Mouse (Mus musculus) heart, embryonic 12.5 days (tissue): ENCODE results near the gene Trib3. TPM values are rescaled to one million over a fixed set of nuclear protein-coding genes. Genes with fewer than 3 reads are reported as not detected.
"Not testable (repeated sequence)": the region's sequence is repeated elsewhere in the genome, so short reads cannot be mapped to it uniquely, and the experiment has no call there.

Experiments
- ATAC-seq: fragments of 200-750 bp; cut with Nextera tagmentation; 2 replicates; pipeline ENCODE4 v1.8.0; 2017; ENCODE audit warnings: moderate TSS enrichment, moderate library complexity; ENCODE audit not compliant: insufficient number of reproducible peaks, low FRiP score
- H3K27ac ChIP-seq: fragments of 300-500 bp; sonication (generic); 2 replicates; pipeline ENCODE4 v1.5.1; 2016; ENCODE audit warnings: mild to moderate bottlenecking, moderate library complexity; ENCODE audit not compliant: poor library complexity, severe bottlenecking
- H3K27me3 ChIP-seq: fragments of 300-500 bp; sonication (generic); replicated peaks from 2 replicates; pipeline ENCODE4 v1.6.1; 2016; ENCODE audit warnings: mild to moderate bottlenecking, moderate library complexity
- H3K36me3 ChIP-seq: fragments of 300-500 bp; sonication (generic); 2 replicates; pipeline ENCODE4 v1.6.1; 2016; ENCODE audit warnings: mild to moderate bottlenecking, moderate library complexity
- H3K4me1 ChIP-seq: fragments of 300-500 bp; sonication (generic); replicated peaks from 2 replicates; pipeline ENCODE4 v1.6.1; 2016; ENCODE audit warnings: mild to moderate bottlenecking
- H3K4me2 ChIP-seq: fragments of 300-500 bp; sonication (generic); 2 replicates; pipeline ENCODE4 v1.6.1; 2016; ENCODE audit warnings: mild to moderate bottlenecking, moderate library complexity
- H3K4me3 ChIP-seq: fragments of 300-500 bp; sonication (generic); 2 replicates; pipeline ENCODE4 v1.5.1; 2016; ENCODE audit warnings: mild to moderate bottlenecking
- H3K9ac ChIP-seq: fragments of 300-500 bp; sonication (generic); 2 replicates; pipeline ENCODE4 v1.6.1; 2016; ENCODE audit warnings: mild to moderate bottlenecking, moderate library complexity
- H3K9me3 ChIP-seq: fragments of 300-500 bp; sonication (generic); replicated peaks from 2 replicates; pipeline ENCODE4 v1.6.1; 2016; ENCODE audit warnings: mild to moderate bottlenecking, moderate library complexity
- WGBS: fragments of 180-500 bp; shearing (Covaris S2); methylation state at CpG from one replicate; pipeline ENCODE4 v1.1.7; 2016; 5-methylcytosine and 5-hydroxymethylcytosine counted together
- polyA plus RNA-seq: library from polyadenylated mRNA; unstranded; fragments of >200 nt; fragmentation: Nextera tagmentation; extraction: Ambion mirVana; gene quantifications from 2 replicates; pipeline ENCODE4 v1.2.1, GENCODE M21; 2016

The Trib3 gene
- polyA plus RNA-seq, 1 experiment from 2014 or later = 10.1 TPM

- Histone ChIP-seq H3K4me3 (no peak overlapping the region), H3K27ac (no peak overlapping the region), H3K9ac (no peak overlapping the region), H3K4me2 (no peak overlapping the region), H3K4me1 (no peaks in the 10 kb centered on the region), H3K36me3 (peaks cover 98% of the 10 kb centered on the region), H3K9me3 (no peaks in the 10 kb centered on the region), H3K27me3 (no peaks in the 10 kb centered on the region)
- no peak for ATAC-seq
- 74% methylated on average over 7 of the region's 7 CpGs for WGBS
Measured at GRCm38 (mm10) chr2:152312996-152313395, 30.8 kb downstream of the Trib3 start.

GRCm38 (mm10) chr2:152307186-152307585 lies 36.6 kb downstream of the Trib3 start:
- Histone ChIP-seq H3K27ac (no peak overlapping the region), H3K36me3 (peaks cover 95% of the 10 kb centered on the region), H3K9ac (no peak overlapping the region), H3K27me3 (no peaks in the 10 kb centered on the region), H3K9me3 (no peaks in the 10 kb centered on the region), H3K4me3 (no peak overlapping the region), H3K4me2 (no peak overlapping the region), H3K4me1 (peaks cover 4% of the 10 kb centered on the region; the same call in 1 of the 2 replicates)
- 95% methylated on average over 3 of the region's 3 CpGs for WGBS
- ATAC-seq = no peak

- Histone ChIP-seq H3K27me3 (no peaks in the 10 kb centered on the region), H3K4me1 (peaks cover 4% of the 10 kb centered on the region; the same call in 1 of the 2 replicates), H3K4me2 (no peak overlapping the region), H3K4me3 (no peak overlapping the region), H3K9ac (no peak overlapping the region), H3K36me3 (peaks cover 83% of the 10 kb centered on the region), H3K9me3 (no peaks in the 10 kb centered on the region), H3K27ac (no peak overlapping the region)
- 93% methylated on average over 6 of the region's 6 CpGs for WGBS
- no peak for ATAC-seq
Measured at GRCm38 (mm10) chr2:152305480-152305879, 38.4 kb downstream of the Trib3 start.

GRCm38 (mm10) chr2:152303781-152304180 lies 40.1 kb downstream of the Trib3 start:
- no peak overlapping the region for H3K9ac ChIP-seq
- no peak overlapping the region for H3K27ac ChIP-seq
- 64% methylated on average over 5 of the region's 5 CpGs for WGBS
- no peak overlapping the region for H3K4me2 ChIP-seq
- no peak overlapping the region for H3K4me3 ChIP-seq
- no peaks in the 10 kb centered on the region for H3K9me3 ChIP-seq
- peaks cover 4% of the 10 kb centered on the region; the same call in 1 of the 2 replicates for H3K4me1 ChIP-seq
- no peak for ATAC-seq
- no peaks in the 10 kb centered on the region for H3K27me3 ChIP-seq
- H3K36me3 ChIP-seq = peaks cover 66% of the 10 kb centered on the region

GRCm38 (mm10) chr2:152302862-152303261 lies 41.0 kb downstream of the Trib3 start:
- no peak overlapping the region for H3K4me2 ChIP-seq
- H3K9ac ChIP-seq = no peak overlapping the region
- peaks cover 11% of the 10 kb centered on the region for H3K4me1 ChIP-seq
- H3K36me3 ChIP-seq = peaks cover 57% of the 10 kb centered on the region
- 71% methylated on average over 2 of the region's 2 CpGs for WGBS
- no peaks in the 10 kb centered on the region for H3K27me3 ChIP-seq
- ATAC-seq = no peak
- no peak overlapping the region for H3K4me3 ChIP-seq
- no peaks in the 10 kb centered on the region for H3K9me3 ChIP-seq
- H3K27ac ChIP-seq = no peak overlapping the region

GRCm38 (mm10) chr2:152294541-152294940 lies 49.3 kb downstream of the Trib3 start:
- H3K36me3 ChIP-seq = no peaks in the 10 kb centered on the region
- H3K4me3 ChIP-seq = peak overlapping the region; percentile 79
- H3K27me3 ChIP-seq = no peaks in the 10 kb centered on the region
- no peaks in the 10 kb centered on the region for H3K9me3 ChIP-seq
- WGBS = 34% methylated on average over 5 of the region's 5 CpGs
- peak overlapping the region; percentile 78 for H3K4me2 ChIP-seq
- H3K27ac ChIP-seq = no peak overlapping the region
- ATAC-seq = no peak
- H3K4me1 ChIP-seq = peaks cover 38% of the 10 kb centered on the region
- peak overlapping the region; percentile 94 for H3K9ac ChIP-seq

GRCm38 (mm10) chr2:152293727-152294475 lies 49.9 kb downstream of the Trib3 start, which contains the start of gene Tbc1d20:
Gene Tbc1d20, plus strand, starts transcription at chr2:152293828.
- H3K36me3 ChIP-seq = no peaks in the 10 kb centered on the region
- peak within 1 kb of the TSS; percentile 83 for H3K27ac ChIP-seq
- ATAC-seq = peak; percentile 99
- peak within 1 kb of the TSS; percentile 79 for H3K4me3 ChIP-seq
- no peaks in the 10 kb centered on the region for H3K9me3 ChIP-seq
- H3K27me3 ChIP-seq = no peaks in the 10 kb centered on the region
- peak within 1 kb of the TSS; percentile 94 for H3K9ac ChIP-seq
- H3K4me2 ChIP-seq = peak within 1 kb of the TSS; percentile 78
- peaks cover 40% of the 10 kb centered on the region for H3K4me1 ChIP-seq
- WGBS = under 1% methylated on average over 69 of the region's 70 CpGs

- Histone ChIP-seq H3K4me1 (peaks cover 38% of the 10 kb centered on the region), H3K36me3 (0 out of 2 replicates have a peak, but pooled peaks cover 6% of the 10 kb centered on the region), H3K27me3 (no peaks in the 10 kb centered on the region), H3K27ac (no peak overlapping the region), H3K4me2 (peak overlapping the region; percentile 78), H3K4me3 (peak overlapping the region; percentile 79), H3K9ac (peak overlapping the region; percentile 66), H3K9me3 (no peaks in the 10 kb centered on the region)
- under 1% methylated on average over 15 of the region's 15 CpGs for WGBS
- ATAC-seq = peak; percentile 54
Measured at GRCm38 (mm10) chr2:152293179-152293726, 50.6 kb downstream of the Trib3 start.

- Histone ChIP-seq H3K27ac (no peak overlapping the region), H3K9ac (no peak overlapping the region), H3K27me3 (no peaks in the 10 kb centered on the region), H3K4me2 (no peak overlapping the region), H3K4me3 (no peak overlapping the region), H3K4me1 (peaks cover 33% of the 10 kb centered on the region), H3K36me3 (peaks cover 10% of the 10 kb centered on the region), H3K9me3 (no peaks in the 10 kb centered on the region)
- ATAC-seq = no peak
- 61% methylated on average over 2 of the region's 2 CpGs for WGBS
Measured at GRCm38 (mm10) chr2:152292475-152292874, 51.4 kb downstream of the Trib3 start.

- not testable (repeated sequence) for ATAC-seq, H3K27me3 ChIP-seq, H3K4me3 ChIP-seq, H3K4me2 ChIP-seq, H3K9ac ChIP-seq, H3K9me3 ChIP-seq, H3K27ac ChIP-seq
- peaks cover 13% of the 10 kb centered on the region for H3K4me1 ChIP-seq
- WGBS = 58% methylated on average over 2 of the region's 2 CpGs
- peaks cover 31% of the 10 kb centered on the region for H3K36me3 ChIP-seq
Measured at GRCm38 (mm10) chr2:152289623-152290022, 54.2 kb downstream of the Trib3 start.

- WGBS = 63% methylated on average over 8 of the region's 8 CpGs
- H3K9me3 ChIP-seq = no peaks in the 10 kb centered on the region
- no peak overlapping the region for H3K9ac ChIP-seq
- H3K4me3 ChIP-seq = no peak overlapping the region
- peaks cover 46% of the 10 kb centered on the region for H3K36me3 ChIP-seq
- 0 out of 2 replicates have a peak, but pooled peaks cover 10% of the 10 kb centered on the region for H3K4me1 ChIP-seq
- no peaks in the 10 kb centered on the region for H3K27me3 ChIP-seq
- H3K4me2 ChIP-seq = no peak overlapping the region
- no peak for ATAC-seq
- no peak overlapping the region for H3K27ac ChIP-seq
Measured at GRCm38 (mm10) chr2:152288046-152288445, 55.8 kb downstream of the Trib3 start.
